9 mouse cellular contexts compared by ENCODE assay signal in genomic region chr7:28418096-28418670, GRCm38 (mm10). TPM values are rescaled to one million over a fixed set of nuclear protein-coding genes. Genes with fewer than 3 reads are reported as not detected.
A peak's percentile ranks its signal among the peaks of the same experiment; 100 is the strongest.
DNase-seq lines count a peak whose midpoint lies in the region; ATAC-seq and TF ChIP-seq lines count a peak whose summit lies in the region.
"Had no signal": no experiment of that assay in that cellular context is flagged by ENCODE, and none has a peak within 500 bp of the region (broad histone marks: within the 10 kb centered on the region; RNA-seq: fewer than 3 reads in every experiment).

No protein-coding gene starts in this region.

- no peak for TF ChIP-seq POLR2A in ES-Bruce4 (IDR thresholded peaks at IDR 0.05; ENCODE audit: insufficient read depth, low read length)

- peak; percentile 36 to 53 for DNase-seq in cerebellum, postnatal 10 days
- DNase-seq in cerebellum, adult 11-12 months: no peak
- peak; percentile 82 to 89 for DNase-seq in heart, adult 18-20 months
- no peak for DNase-seq in ovary, postnatal 14 days (ENCODE audit: low spot score)
- no peak for DNase-seq in embryo, embryonic 11 days
- no peak for DNase-seq in retina, postnatal 1 day

- no peak overlapping the region for H3K4me2 ChIP-seq in limb, embryonic 15.5 days
- H3K4me2 ChIP-seq: liver, embryonic 15.5 days had no signal

- no peak for TF ChIP-seq CTCF in ES-Bruce4 (IDR thresholded peaks at IDR 0.05; ENCODE audit: low read depth, low read length)

- peak; percentile 84 for TF ChIP-seq EP300 in ES-Bruce4 (IDR thresholded peaks at IDR 0.05; ENCODE audit: insufficient read depth, low read depth, low read length)

- peaks cover 3% of the 10 kb centered on the region for H3K4me1 ChIP-seq in ES-Bruce4 (ENCODE audit: control insufficient read depth, insufficient read depth, low read length)
- H3K4me1 ChIP-seq in limb, embryonic 15.5 days: peaks cover 12% of the 10 kb centered on the region; the same call in 1 of the 2 replicates
- H3K4me1 ChIP-seq: liver, embryonic 15.5 days had no signal

- H3K27ac ChIP-seq in ES-Bruce4 (ENCODE audit: insufficient read depth, low read length): peak overlapping the region; percentile 3; the same call in 1 of the 2 replicates
- peak overlapping the region; percentile 50; the same call in 1 of the 2 replicates for H3K27ac ChIP-seq in limb, embryonic 15.5 days
- H3K27ac ChIP-seq: liver, embryonic 15.5 days had no signal

- peaks cover 49% of the 10 kb centered on the region for H3K36me3 ChIP-seq in ES-Bruce4 (ENCODE audit: control insufficient read depth, insufficient read depth, low read length, poor library complexity, severe bottlenecking)
- H3K36me3 ChIP-seq in limb, embryonic 15.5 days: peaks cover 93% of the 10 kb centered on the region

- no peak overlapping the region for H3K4me3 ChIP-seq in ES-Bruce4 (ENCODE audit: low read depth, low read length)
- H3K4me3 ChIP-seq in limb, embryonic 15.5 days: no peak overlapping the region
- H3K4me3 ChIP-seq: liver, embryonic 15.5 days had no signal

- no peaks in the 10 kb centered on the region for H3K9me3 ChIP-seq in ES-Bruce4 (replicated peaks; ENCODE audit: control insufficient read depth, insufficient read depth, low read length, poor library complexity, severe bottlenecking)
- H3K9me3 ChIP-seq in limb, embryonic 15.5 days: no peaks in the 10 kb centered on the region
- H3K9me3 ChIP-seq: liver, embryonic 15.5 days had no signal

- ATAC-seq in limb, embryonic 15.5 days (ENCODE audit: insufficient number of reproducible peaks, low FRiP score, low TSS enrichment, low read depth): 0 out of 2 replicates have a peak, but pooled peaks have one; percentile 59

- H3K27me3 ChIP-seq in ES-Bruce4 (ENCODE audit: control insufficient read depth, insufficient read depth, low read length, poor library complexity, severe bottlenecking): no peaks in the 10 kb centered on the region
- no peaks in the 10 kb centered on the region for H3K27me3 ChIP-seq in limb, embryonic 15.5 days
- H3K27me3 ChIP-seq: liver, embryonic 15.5 days had no signal

- WGBS in limb, embryonic 15.5 days: 58% methylated on average over 8 of the region's 8 CpGs

- H3K9ac ChIP-seq in ES-Bruce4 (ENCODE audit: low read depth, poor library complexity, severe bottlenecking): no peak overlapping the region
- H3K9ac ChIP-seq in limb, embryonic 15.5 days: no peak overlapping the region
- H3K9ac ChIP-seq: liver, embryonic 15.5 days had no signal

RNA-seq across cellular contexts. Expression of gene Gmfg, which starts 19.1 kb away (rescaled TPM):
- polyA plus RNA-seq in ES-Bruce4 (2011; ENCODE audit: insufficient read depth, insufficient read length, low read depth, missing spikeins): 37.6 and 45.2 TPM in 2 replicates
- total RNA-seq in heart, adult 18-20 months (2021): 1 to 10 TPM; 5.4 to 7.8 TPM
- 18.1 and 19.3 TPM in 2 replicates for polyA plus RNA-seq in limb, embryonic 15.5 days (2015; fragmentation: Nextera tagmentation; extraction: Ambion mirVana)

RNA-seq across cellular contexts. Expression of gene Paf1, which starts 25.4 kb away (rescaled TPM):
- 88.7 and 96.2 TPM in 2 replicates for polyA plus RNA-seq in ES-Bruce4 (2011; ENCODE audit: insufficient read depth, insufficient read length, low read depth, missing spikeins)
- 10 to 100 TPM; 39.5 to 44.5 TPM for total RNA-seq in heart, adult 18-20 months (2021)
- polyA plus RNA-seq in limb, embryonic 15.5 days (2015; fragmentation: Nextera tagmentation; extraction: Ambion mirVana): 67.6 and 73.4 TPM in 2 replicates

RNA-seq across cellular contexts. Expression of gene Med29, which starts 25.7 kb away (rescaled TPM):
- polyA plus RNA-seq in ES-Bruce4 (2011; ENCODE audit: insufficient read depth, insufficient read length, low read depth, missing spikeins): 16.6 and 18.1 TPM in 2 replicates
- total RNA-seq in heart, adult 18-20 months (2021): 10 to 100 TPM; 21.8 TPM
- 44.8 and 45.1 TPM in 2 replicates for polyA plus RNA-seq in limb, embryonic 15.5 days (2015; fragmentation: Nextera tagmentation; extraction: Ambion mirVana)

RNA-seq across cellular contexts. Expression of gene Lrfn1, which starts 33.6 kb away (rescaled TPM):
- 14.6 and 21.9 TPM in 2 replicates for polyA plus RNA-seq in ES-Bruce4 (2011; ENCODE audit: insufficient read depth, insufficient read length, low read depth, missing spikeins)
- under 1 TPM; 0.46 to 0.65 TPM for total RNA-seq in heart, adult 18-20 months (2021)
- polyA plus RNA-seq in limb, embryonic 15.5 days (2015; fragmentation: Nextera tagmentation; extraction: Ambion mirVana): 3.1 and 3.5 TPM in 2 replicates

RNA-seq across cellular contexts. Expression of gene Zfp36, which starts 38.1 kb away (rescaled TPM):
- polyA plus RNA-seq in ES-Bruce4 (2011; ENCODE audit: insufficient read depth, insufficient read length, low read depth, missing spikeins): 25.7 and 26.0 TPM in 2 replicates
- 10 to 100 TPM; 18.4 to 27.3 TPM for total RNA-seq in heart, adult 18-20 months (2021)
- 22.8 and 26.0 TPM in 2 replicates for polyA plus RNA-seq in limb, embryonic 15.5 days (2015; fragmentation: Nextera tagmentation; extraction: Ambion mirVana)

Comparison
In these comparisons a context has a peak if more than half of its experiments do, and no peak if none do; other contexts are left out.
1. DNase-seq: peak in cerebellum, postnatal 10 days (2 of 2) and heart, adult 18-20 months (2 of 2); none in cerebellum, adult 11-12 months (single experiment), ovary, postnatal 14 days (single experiment), embryo, embryonic 11 days (single experiment) and retina, postnatal 1 day (single experiment).